Mouse (Mus musculus) forebrain, embryonic 14.5 days (tissue): ENCODE results near the gene Nfkb2. TPM values are rescaled to one million over a fixed set of nuclear protein-coding genes. Genes with fewer than 3 reads are reported as not detected.

Source experiments
- ATAC-seq: fragments of 200-750 bp; cut with Nextera tagmentation; 2 replicates; pipeline ENCODE4 v1.8.0; 2017; ENCODE audit warnings: mild to moderate bottlenecking, moderate library complexity
- DNase-seq: peaks from one replicate; pipeline ENCODE4 v3.0.0-alpha.2; 2015; ENCODE audit warnings: low spot score
- H3K27ac ChIP-seq: fragments of 300-500 bp; sonication (generic); 2 replicates; pipeline ENCODE4 v1.5.1; 2014; ENCODE audit warnings: low read depth, mild to moderate bottlenecking, control low read depth, low read length, moderate library complexity
- H3K27me3 ChIP-seq: fragments of 300-500 bp; sonication (generic); replicated peaks from 2 replicates; pipeline ENCODE4 v1.6.1; 2014; ENCODE audit warnings: low read length, control low read depth, mixed read lengths; ENCODE audit not compliant: control insufficient read depth, insufficient read depth
- H3K36me3 ChIP-seq: fragments of 300-500 bp; sonication (generic); 2 replicates; pipeline ENCODE4 v1.6.1; 2014; ENCODE audit warnings: low read length, control low read depth; ENCODE audit not compliant: control insufficient read depth, insufficient read depth
- H3K4me1 ChIP-seq: fragments of 300-500 bp; sonication (generic); 2 replicates; pipeline ENCODE4 v1.6.1; 2014; ENCODE audit warnings: antibody characterized with exemption, low read length, control low read depth; ENCODE audit not compliant: control insufficient read depth, insufficient read depth
- H3K4me2 ChIP-seq: fragments of 300-500 bp; sonication (generic); 2 replicates; pipeline ENCODE4 v1.6.1; 2014; ENCODE audit warnings: mild to moderate bottlenecking, control low read depth, low read length
- H3K4me3 ChIP-seq: fragments of 300-500 bp; sonication (generic); 2 replicates; pipeline ENCODE4 v1.5.1; 2014; ENCODE audit warnings: low read depth, low read length, control low read depth
- H3K9ac ChIP-seq: fragments of 300-500 bp; sonication (generic); 2 replicates; pipeline ENCODE4 v1.6.1; 2014; ENCODE audit warnings: mild to moderate bottlenecking, low read length, control low read depth, moderate library complexity
- H3K9me3 ChIP-seq: fragments of 300-500 bp; sonication (generic); replicated peaks from 2 replicates; pipeline ENCODE4 v1.6.1; 2016; ENCODE audit warnings: low read length, control low read depth, mixed read lengths; ENCODE audit not compliant: control insufficient read depth
- WGBS: fragments of 180-500 bp; shearing (Covaris S2); extraction: QIAGEN DNeasy Blood & Tissue Kit; methylation state at CpG from one replicate; pipeline ENCODE4 v1.1.7; 2014; 5-methylcytosine and 5-hydroxymethylcytosine counted together
- polyA plus RNA-seq: library from polyadenylated mRNA; unstranded; fragments of >200 nt; fragmentation: Nextera tagmentation; extraction: Ambion mirVana; gene quantifications from 2 replicates; pipeline ENCODE4 v1.2.1, GENCODE M21; 2014

The Nfkb2 gene
- polyA plus RNA-seq, 1 experiment from 2014 or later, result 1.4 TPM

DNA sequence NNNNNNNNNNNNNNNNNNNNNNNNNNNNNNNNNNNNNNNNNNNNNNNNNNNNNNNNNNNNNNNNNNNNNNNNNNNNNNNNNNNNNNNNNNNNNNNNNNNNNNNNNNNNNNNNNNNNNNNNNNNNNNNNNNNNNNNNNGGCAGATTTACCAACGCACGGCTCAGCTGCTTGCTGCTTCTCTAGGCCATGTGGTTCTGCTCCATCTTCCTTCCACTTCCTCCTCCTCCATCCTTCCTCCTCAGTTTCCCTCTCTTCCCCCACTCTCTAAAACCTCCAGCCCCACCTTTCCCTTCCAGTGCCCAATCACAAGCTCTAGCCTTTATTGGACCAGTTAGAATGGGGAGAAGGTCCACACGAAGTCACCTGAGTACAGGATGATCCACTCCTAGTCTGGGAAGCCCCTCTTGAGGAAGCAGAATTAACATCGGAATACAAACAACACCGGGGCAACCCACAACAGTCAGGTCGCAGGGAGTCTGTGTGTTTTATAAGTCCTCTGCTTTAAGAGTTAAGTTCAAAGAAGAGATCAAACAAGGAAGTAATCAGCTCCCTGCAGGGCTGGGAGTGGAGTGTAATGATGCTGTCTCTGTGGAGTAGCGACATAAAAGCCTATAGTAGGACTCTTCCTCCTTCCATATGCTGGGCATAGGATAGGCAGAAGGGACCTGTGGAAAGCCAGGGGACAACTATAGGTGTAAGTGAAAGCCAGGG lies 40.7 kb downstream of the Nfkb2 start:
- WGBS, result 24% methylated on average over 7 of the region's 7 CpGs
- ATAC-seq, result no peak

DNA sequence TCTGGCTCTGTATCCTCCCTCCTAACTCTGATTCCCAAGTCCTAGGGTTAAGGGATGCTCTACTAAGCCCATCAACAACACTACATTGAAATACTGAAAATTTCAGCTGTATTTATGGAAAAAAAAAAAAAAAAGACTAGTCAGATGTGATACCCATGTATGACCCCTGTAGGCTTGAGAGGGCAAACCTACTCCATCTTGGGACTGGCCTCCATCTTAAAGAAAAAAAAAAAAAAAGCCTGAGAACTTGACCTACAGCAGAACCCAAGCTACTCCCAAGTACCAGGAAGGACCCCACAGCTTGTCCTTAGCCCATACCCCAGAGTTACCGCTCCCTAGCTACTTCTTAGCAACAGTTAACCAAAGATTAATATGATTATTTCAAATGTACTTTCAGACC lies 43.0 kb downstream of the Nfkb2 start:
- WGBS, result 100% methylated on average over 1 of the region's 1 CpGs
- Histone ChIP-seq H3K36me3 (no peaks in the 10 kb centered on the region), H3K4me2 (no peak overlapping the region), H3K9me3 (no peaks in the 10 kb centered on the region), H3K4me1 (peaks cover 5% of the 10 kb centered on the region; the same call in 1 of the 2 replicates), H3K9ac (no peak overlapping the region), H3K27me3 (no peaks in the 10 kb centered on the region; the same call in 1 of the 2 replicates), H3K4me3 (no peak overlapping the region), H3K27ac (no peak overlapping the region)
- DNase-seq (no peak), ATAC-seq (no peak)

More for the DNA sequence above, 40.7 kb downstream of the Nfkb2 start:
- Histone ChIP-seq H3K4me2 (no peak overlapping the region), H3K36me3 (no peaks in the 10 kb centered on the region), H3K4me3 (no peak overlapping the region), H3K27me3 (no peaks in the 10 kb centered on the region; the same call in 1 of the 2 replicates), H3K9ac (no peak overlapping the region), H3K4me1 (peaks cover 5% of the 10 kb centered on the region; the same call in 1 of the 2 replicates), H3K27ac (no peak overlapping the region), H3K9me3 (no peaks in the 10 kb centered on the region)
- no peak for DNase-seq

DNA sequence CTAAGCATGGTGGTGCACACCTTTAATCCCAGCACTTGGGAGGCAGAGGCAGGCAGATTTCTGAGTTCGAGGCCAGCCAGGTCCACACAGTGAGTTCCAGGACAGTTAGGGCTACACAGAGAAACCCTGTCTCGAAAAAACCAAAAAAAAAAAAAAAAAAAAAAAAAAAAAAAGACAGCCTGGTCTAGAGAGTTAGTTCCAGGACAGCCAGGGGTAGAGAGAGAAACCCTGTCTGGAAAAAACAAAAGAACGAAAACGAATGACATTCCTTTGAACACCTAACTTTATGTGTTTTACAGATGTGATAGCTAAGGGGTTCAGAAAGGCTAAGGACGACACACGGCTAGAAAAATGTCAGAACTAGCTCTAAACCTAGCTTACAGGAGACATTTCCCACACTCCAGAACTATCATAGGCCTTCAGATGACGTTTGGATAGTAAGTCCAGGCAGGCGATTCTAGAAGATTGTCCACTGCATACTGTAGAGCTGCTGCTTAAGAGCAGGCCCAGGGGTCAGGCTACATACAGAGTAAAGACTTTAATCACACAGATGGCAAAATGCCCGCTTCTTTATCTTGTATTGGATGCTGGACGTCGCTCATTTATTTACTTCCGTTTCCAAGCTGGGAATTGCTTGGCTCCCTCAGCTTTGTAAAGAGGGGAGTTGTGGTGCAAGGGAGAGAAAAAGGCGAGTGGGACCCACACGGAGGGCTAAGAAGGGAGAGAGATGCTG lies 44.0 kb downstream of the Nfkb2 start:
- peak overlapping the region; percentile 65 for H3K4me3 ChIP-seq
- no peaks in the 10 kb centered on the region; the same call in 1 of the 2 replicates for H3K27me3 ChIP-seq
- WGBS, result 34% methylated on average over 14 of the region's 14 CpGs
- peak; percentile 46 for DNase-seq
- H3K36me3 ChIP-seq, result no peaks in the 10 kb centered on the region
- peak; percentile 19; the same call in 1 of the 2 replicates for ATAC-seq
- H3K9me3 ChIP-seq, result no peaks in the 10 kb centered on the region
- peak overlapping the region; percentile 86 for H3K27ac ChIP-seq
- peak overlapping the region; percentile 95 for H3K4me2 ChIP-seq
- peaks cover 5% of the 10 kb centered on the region; the same call in 1 of the 2 replicates for H3K4me1 ChIP-seq
- peak overlapping the region; percentile 81 for H3K9ac ChIP-seq

DNA sequence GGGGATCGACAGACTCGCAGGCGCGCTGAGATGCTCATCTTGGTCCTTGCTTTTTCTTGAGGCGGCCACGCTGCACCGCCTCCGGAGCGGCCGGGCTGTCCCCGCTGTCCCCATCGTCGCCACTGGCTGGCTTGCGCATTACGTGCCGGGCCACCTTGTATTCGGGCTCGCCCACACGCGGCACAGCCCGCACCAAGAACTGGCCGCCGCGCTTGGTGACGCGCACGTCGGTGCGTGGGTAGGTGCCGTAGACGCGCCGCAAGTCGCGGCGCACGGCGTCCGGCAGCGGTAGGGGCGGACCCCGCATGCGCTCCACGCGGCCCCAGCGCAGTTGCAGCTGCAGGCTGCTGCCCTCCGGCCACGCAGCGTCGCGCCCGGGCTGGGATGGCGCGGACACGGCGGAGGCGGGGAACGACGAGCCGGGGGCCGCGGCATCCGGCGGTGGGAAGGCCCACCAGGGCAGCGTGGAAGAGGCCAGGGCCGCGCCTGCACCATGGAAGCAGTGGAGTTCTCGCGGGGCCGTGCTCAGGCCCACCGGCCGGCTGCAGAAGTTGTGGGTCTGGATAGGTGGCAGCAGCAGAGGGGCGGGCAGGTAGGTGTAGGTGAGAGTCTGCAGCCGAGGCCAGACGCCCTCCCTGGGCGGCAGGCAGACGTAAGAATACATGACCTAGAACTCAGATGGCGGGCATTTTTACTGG lies 44.8 kb downstream of the Nfkb2 start:
- no peaks in the 10 kb centered on the region for H3K9me3 ChIP-seq
- ATAC-seq, result peak; percentile 95
- H3K9ac ChIP-seq, result peak overlapping the region; percentile 81
- DNase-seq, result peak; percentile 91
- H3K27ac ChIP-seq, result peak overlapping the region; percentile 86
- no peaks in the 10 kb centered on the region; the same call in 1 of the 2 replicates for H3K27me3 ChIP-seq
- WGBS, result under 1% methylated on average over 78 of the region's 78 CpGs
- H3K4me1 ChIP-seq, result peaks cover 5% of the 10 kb centered on the region; the same call in 1 of the 2 replicates
- H3K36me3 ChIP-seq, result no peaks in the 10 kb centered on the region
- peak overlapping the region; percentile 95 for H3K4me2 ChIP-seq
- H3K4me3 ChIP-seq, result peak overlapping the region; percentile 65

DNA sequence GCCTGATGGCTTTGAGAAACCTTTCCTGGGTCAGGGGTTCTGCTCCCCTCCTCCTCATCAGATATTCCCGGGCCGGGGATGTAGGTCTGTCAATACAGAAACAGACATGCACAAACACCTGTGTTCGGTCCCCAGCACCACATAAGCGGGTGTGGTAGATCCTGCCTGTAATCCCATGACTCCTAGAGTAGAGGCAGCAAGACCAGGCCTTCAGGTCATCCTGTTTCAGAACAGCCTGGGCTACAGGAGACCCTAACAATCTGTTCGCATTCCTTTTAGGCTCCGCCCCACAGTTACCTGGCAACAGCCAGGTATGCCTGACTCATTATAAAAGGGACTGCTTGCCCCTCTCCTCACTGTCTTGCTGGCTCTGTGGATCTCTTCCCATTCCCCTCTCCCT lies 45.4 kb downstream of the Nfkb2 start:
- Histone ChIP-seq H3K4me1 (peaks cover 5% of the 10 kb centered on the region; the same call in 1 of the 2 replicates), H3K4me3 (peak overlapping the region; percentile 65), H3K27me3 (no peaks in the 10 kb centered on the region; the same call in 1 of the 2 replicates), H3K27ac (no peak overlapping the region), H3K36me3 (no peaks in the 10 kb centered on the region), H3K9ac (peak overlapping the region; percentile 81), H3K9me3 (no peaks in the 10 kb centered on the region), H3K4me2 (peak overlapping the region; percentile 95)
- DNase-seq (no peak), ATAC-seq (no peak)
- 31% methylated on average over 6 of the region's 6 CpGs for WGBS

DNA sequence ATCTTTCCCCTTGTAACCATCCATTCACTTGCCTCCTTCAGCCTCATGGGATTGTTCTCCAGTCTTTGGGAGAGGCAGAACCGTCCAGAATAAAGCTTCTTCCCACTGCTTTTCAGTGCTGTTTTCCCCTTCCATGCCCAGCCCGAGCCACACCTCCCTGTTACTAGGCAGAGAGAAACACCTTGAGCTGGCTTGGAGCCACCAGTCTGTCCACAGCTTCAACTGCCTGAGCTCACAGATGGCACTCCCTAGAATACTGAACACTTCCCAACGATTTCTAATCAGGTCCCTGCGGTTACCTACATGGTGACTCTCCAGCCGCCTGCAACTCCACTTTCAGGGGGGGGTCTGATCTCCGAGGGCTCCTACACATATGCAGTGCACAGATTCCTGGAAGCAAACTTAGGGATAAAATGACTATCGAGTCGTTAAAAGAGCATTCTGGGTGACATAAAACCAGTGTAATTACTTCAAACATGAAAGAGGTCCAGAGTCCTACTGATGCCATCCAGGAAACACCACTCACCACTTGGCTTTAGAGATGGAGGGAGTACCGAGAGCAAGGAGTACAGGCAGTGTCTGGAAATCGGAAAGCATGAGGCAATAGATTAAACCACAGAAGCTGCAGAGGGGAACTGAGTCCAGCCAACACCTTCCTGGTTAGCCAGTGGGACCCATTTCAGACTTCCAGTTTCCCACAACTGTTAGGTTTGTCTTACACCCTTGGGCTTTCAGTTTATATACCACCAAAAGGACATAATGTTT lies 46.2 kb downstream of the Nfkb2 start, which contains the start of gene 2310034G01Rik:
Gene 2310034G01Rik (minus strand): TSS at position 135 of the 765 bp plus-strand sequence.
- peak within 1 kb of the TSS; percentile 86 for H3K27ac ChIP-seq
- DNase-seq (no peak), ATAC-seq (no peak)
- peak within 1 kb of the TSS; percentile 65 for H3K4me3 ChIP-seq
- 54% methylated on average over 10 of the region's 10 CpGs for WGBS
- no peaks in the 10 kb centered on the region for H3K9me3 ChIP-seq
- no peaks in the 10 kb centered on the region for H3K36me3 ChIP-seq
- no peaks in the 10 kb centered on the region; the same call in 1 of the 2 replicates for H3K27me3 ChIP-seq
- peak within 1 kb of the TSS; percentile 95 for H3K4me2 ChIP-seq
- H3K4me1 ChIP-seq, result peaks cover 5% of the 10 kb centered on the region; the same call in 1 of the 2 replicates
- H3K9ac ChIP-seq, result peak within 1 kb of the TSS; percentile 81

DNA sequence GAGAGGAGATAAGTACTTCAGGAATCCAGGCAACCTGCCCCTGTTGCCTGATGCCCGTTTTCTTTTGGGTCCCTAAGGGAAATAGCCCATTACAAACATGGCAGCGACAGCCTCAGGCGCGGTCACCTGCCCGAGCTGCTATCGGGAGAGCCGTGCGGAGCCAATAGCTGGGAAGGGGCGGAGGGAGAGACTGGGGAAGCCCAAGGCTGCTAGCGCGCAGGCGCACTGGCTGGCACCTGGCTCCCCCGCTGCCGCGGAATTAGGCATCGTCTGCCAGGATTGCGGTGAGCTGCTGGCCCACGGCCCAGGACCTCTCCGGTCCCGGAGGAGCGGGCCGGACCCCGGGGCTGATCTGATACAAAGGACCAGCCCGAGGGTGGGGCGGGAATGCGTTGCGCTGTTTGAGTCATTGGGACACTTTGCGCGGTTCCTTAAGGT lies 52.6 kb downstream of the Nfkb2 start:
- DNase-seq (peak; percentile 96), ATAC-seq (peak; percentile 96)
- Histone ChIP-seq H3K4me2 (peak overlapping the region; percentile 70), H3K27me3 (no peaks in the 10 kb centered on the region; the same call in 1 of the 2 replicates), H3K4me3 (peak overlapping the region; percentile 45), H3K9ac (peak overlapping the region; percentile 69), H3K9me3 (no peaks in the 10 kb centered on the region), H3K36me3 (no peaks in the 10 kb centered on the region), H3K27ac (no peak overlapping the region), H3K4me1 (no peaks in the 10 kb centered on the region)
- WGBS, result under 1% methylated on average over 29 of the region's 29 CpGs
